Mouse (Mus musculus) lung, adult 18-20 months (tissue): ENCODE measurements around the gene Meiob.

ENCODE experiments used
- DNase-seq, 2 experiments: peaks; one replicate each; pipeline ENCODE4 v3.0.0; 2022; ENCODE audit warnings: mixed read lengths in 2 of 2

Gene Meiob

DNA sequence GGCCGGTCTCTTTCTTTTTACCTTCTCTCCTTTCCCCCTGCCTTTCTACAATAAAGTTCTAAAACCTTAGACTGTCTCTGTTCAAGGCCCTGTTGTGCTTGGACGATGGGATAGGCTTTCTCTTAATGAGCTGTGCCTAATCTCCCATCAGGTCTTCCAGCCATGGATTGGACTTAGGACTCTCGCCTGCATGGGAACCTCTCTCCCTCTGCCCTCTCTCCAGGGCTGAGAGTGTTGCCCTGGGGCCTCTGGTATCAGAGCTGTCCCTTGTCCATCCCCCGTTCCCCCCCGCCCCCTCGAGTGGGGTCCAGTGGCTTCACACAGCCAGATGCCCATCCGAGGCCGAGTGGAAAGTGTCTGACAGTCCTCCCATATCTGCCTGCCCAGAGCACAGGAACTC, 70.9 kb downstream of the Meiob start:
- DNase-seq = no peak

DNA sequence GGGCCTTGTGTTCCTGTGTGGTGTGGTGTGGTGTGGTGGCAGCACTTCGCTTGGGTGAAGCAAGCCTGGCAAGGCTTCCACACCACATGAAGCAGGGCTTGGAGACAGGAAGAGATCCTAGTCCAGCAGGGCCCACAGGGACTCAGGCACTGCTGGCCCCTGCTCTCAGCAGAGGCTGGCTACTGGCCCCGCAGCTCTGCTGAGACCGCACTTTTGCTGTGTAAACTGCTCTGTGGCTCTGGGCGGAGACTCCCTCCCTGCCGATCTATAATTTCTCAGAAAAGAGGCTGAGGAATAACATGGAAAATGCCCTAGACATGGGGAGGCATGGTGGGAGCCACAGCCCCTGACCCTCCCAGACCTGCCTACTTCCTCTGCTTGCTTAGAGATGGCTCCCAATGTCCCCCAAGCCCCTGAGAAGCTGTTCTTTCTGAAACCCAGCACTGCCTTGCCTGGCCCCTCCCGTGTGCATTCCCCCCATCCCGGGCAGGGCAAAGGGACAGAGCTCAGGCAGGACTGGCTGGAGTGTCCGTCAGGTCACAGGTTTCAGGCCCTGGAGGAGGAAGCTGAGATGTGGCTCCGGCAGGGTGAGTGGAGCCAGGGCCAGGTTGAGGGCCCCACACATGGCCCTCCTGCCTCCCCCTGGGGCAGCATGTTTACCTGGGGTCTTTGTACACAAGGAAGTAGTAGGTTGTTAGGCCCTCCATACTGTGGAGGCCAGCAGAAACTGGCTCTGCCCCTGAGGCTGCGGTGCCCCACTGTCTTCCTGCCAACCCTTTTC, 73.4 kb downstream of the Meiob start:
- DNase-seq = no peak

DNA sequence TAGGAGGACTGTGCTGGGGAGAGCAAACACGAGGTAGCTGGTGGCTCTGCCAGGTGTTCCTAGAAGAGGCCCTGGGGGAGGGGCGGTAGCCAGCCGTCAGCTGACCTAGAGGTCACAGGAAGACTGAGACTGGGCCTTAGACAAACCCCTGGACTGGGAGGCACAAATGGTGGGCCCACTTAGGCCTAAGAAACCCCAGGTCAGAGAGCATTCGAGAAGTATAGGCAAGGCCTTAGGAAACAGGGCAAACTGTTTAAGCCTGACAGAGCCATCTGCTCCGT, 74.0 kb downstream of the Meiob start:
- peak; percentile 64 to 72 for DNase-seq

DNA sequence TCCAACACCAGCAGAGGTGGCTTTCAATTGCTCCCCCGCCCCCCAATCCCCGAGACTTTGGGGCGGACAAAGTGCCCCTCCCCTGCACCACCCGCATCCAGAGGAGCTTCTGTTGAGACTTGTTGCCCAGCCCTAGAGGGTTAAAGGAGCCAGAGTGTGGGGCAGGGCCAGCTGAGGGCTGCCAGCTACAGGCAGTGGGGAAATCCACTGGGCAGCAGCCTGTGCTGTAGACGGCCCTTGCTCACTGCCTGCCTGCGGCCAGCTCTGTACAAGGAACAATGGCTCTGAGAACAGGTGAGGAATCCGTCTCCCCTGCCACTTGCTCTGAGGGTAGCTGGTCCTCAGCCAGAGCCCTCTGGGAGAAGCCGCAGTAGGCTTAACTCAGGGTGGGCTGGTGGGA, 74.4 kb downstream of the Meiob start:
- DNase-seq = no peak

DNA sequence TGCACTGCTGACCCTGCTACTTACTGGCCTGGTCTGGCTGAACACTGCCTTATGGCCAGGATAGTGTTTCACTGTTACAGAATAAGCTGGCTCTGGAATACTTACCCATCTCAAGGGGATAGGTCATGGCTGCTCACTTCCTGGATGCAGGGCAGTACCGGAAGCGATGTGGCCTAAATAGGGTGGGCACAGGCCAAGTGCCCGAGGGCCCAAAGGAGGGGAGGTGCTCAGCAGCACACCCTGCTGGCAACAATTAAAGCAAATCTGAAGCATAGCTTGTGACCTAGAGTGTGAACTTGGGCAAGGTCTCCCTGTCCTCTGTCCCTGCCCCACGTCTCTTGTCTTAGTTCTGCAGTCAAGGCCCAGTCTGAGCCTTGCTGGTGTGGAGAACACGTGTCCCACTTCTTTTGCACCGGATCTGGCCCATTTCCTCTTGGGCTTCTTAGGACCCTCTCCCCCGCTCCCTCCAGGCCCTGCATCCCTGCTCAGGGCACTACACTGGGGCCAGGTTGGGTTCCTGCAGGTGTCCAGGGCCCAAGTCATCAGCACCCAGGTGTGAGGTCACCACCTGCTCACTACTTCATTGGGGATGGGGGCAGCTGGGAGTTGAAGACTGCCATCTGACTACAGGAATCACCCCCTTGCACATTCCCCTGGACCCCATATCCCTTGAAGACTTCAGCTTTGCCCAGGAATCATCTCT, 77.8 kb downstream of the Meiob start:
- no peak for DNase-seq

DNA sequence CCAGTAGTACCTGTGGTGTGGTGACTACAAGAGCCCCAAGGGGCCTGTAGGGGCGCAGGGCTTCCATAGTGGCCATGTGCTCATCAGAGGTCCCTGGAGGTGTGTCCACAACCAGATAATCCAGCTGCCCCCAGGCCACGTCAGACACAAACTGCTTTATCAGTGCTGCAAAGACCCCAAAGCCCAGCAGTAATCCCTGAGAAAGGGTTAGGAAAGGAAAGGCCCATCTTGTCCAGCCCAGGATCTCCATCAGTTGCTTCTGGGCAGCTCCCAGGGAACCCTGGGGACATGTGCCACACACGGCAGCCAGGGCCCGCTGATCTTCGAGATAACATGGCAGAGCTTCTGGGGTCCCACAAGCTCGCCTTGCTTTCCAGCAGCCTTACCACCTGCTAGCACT, 80.3 kb downstream of the Meiob start:
- DNase-seq = no peak

DNA sequence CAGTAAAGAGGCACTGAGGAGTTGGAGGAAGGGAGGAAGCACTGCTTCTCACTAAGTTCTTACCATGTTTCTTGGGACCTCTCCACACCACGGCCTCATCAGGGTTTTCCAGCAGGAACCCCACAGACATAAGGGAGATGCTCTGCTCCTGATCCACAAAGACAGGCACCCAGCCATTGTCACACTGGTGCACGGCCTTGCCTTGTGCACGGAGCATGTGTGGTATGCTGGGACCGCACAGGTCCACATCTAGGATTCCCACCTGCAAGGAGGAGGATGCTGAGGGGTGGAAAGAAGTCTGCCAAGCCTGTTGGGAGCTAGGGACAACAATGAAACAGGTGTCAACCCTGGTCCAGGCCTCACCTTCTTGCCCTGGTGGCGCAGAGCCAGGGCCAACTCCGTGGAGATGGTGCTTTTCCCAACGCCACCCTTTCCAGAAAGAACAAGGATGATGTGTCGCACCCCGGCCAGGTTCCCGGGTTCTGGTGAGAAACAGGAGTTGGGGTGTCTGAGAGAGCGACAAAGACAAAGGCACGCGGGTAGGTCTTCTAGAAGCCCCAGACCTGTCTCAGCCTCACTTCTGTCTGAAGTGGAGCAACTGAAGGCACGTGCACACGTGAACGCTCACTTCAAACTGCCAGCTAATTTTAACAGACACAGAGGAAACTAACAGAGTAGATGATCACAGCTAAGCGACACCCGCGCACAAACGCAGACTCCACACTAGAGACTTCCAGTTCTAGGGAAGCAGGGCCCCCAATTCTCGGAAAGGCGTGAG, 81.5 kb downstream of the Meiob start:
- no peak for DNase-seq

DNA sequence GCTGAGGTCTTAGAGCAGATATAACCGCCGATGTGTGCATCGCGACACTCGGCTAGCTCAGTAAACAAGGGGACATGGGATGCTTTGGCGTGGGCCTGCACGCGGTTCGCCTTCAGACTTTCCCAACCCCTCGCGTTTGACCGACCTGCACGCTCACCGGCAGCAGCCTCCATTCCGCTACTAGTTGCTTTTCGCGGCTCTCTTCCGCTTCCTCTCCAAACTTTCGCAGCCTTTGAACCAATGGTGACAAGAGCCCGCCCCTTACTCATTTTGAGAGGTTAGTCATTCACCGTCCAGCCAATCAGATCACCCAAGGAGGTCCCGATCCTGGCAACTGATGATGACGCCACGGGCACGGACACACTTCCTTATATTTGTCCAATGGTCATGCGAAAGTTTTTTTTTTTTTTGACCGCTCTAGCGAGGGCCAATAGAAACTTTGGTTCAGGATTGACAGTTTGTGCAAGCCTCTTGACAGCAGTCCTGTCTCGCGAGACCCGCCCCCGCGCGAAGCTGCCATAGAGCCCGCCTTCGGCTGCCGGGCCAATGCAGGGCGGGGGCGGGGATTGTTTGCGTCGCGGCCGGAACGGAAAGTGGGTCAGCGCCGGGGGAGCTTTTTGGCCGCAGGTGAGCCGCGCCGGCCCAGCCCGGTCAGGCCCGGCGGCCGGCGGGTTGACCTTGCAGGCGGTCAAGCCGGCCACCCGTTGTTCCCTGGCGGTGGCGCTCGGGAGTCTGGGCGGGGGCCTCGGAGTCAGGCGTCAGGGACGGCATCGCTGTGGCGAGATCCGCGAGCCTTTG, 82.2 kb downstream of the Meiob start, which contains the start of the genes Nubp2 and Spsb3:
Gene Nubp2 (minus strand): TSS at position 216 of the 798 bp plus-strand sequence.
Gene Spsb3 (plus strand): TSS at position 510 of the 798 bp plus-strand sequence.
- DNase-seq = peak; percentile 99

DNA sequence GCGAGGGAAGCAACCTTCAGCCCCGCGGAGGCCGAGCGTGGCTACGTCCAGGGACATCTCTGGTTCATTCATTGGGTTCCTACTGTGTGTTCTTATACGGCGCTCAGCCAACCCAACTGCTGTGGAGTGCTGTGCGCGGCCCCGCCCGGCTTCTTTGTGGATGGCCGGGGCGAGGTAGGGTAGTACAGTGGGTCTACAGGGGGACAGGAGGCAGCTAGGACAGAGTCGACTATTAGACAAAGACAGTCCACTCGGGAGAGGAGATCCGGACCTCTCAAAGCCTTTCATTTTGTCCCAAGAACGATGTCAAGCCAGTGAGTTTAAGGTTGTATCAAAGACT, 82.8 kb downstream of the Meiob start:
- no peak for DNase-seq

DNA sequence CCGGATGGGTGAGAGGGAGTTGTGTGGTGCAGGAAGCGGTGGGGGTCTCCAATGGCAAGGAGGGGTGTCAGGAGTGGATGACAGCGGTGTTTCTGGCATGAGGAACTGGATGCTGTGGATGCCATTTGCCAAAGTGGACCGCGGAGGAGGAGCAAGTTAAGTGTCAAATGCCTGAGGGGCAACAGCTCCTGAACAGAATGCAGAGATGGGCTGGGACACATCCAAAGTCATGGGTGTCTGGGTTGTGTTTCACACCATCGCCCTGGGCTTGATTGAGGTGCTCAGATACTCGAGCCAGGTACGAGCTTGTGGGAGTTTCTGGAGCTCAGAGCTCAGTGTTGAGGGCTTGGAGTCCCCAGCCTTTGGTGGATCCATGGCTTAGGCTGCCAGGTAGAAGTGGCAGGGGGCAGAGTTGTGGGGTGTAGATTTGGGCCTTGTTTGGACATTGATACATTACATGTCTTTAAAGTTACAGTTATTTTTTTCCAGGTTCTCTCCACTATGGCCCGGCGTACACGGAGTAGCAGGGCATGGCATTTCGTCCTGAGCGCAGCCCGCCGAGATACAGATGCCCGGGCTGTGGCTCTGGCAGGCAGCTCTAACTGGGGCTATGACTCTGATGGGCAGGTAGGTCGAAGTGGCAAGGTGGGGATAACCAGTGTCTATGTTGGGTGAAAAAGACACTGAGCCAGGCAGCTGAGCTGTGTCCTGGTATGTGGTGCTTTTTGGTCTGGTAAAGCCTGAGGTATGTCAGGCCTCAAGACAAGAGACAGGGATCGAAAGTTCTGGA, 83.4 kb downstream of the Meiob start:
- DNase-seq = no peak

DNA sequence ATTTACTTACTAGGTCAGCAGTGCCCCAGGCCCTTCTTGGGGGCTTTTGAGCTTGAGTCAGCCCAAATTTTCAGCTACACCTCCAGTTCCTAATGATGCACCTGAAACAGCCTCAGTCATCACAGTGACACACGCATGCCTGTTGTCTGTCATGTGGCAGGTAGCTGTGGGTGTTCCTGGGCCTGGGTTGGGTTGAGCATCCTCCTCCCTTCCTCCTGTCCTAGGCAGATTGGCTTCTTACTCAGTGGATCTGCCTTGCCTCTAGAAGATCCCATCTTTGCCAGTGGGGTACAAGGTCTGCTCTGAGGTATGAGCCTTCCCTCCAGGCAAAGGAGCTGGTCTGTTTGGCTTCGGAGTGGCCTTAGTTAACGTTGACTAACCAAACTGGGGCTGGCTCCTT, 84.8 kb downstream of the Meiob start:
- no peak for DNase-seq
